9 mouse cellular contexts compared by ENCODE assay signal in genomic region chr10:75303324-75304048, GRCm38 (mm10). TPM values are rescaled to one million over a fixed set of nuclear protein-coding genes. Genes with fewer than 3 reads are reported as not detected.
A peak's percentile ranks its signal among the peaks of the same experiment; 100 is the strongest.
DNase-seq lines count a peak whose midpoint lies in the region; ATAC-seq and TF ChIP-seq lines count a peak whose summit lies in the region.
"Had no signal": no experiment of that assay in that cellular context is flagged by ENCODE, and none has a peak within 500 bp of the region (broad histone marks: within the 10 kb centered on the region; RNA-seq: fewer than 3 reads in every experiment).

No protein-coding gene starts in this region.

- H3K27ac ChIP-seq in midbrain, postnatal 0 days (ENCODE audit: low read depth, low read length) = peak overlapping the region; percentile 32; the same call in 1 of the 2 replicates
- H3K27ac ChIP-seq in midbrain, embryonic 11.5 days (ENCODE audit: low read depth, low read length) = no peak overlapping the region
- H3K27ac ChIP-seq in hindbrain, postnatal 0 days = peak overlapping the region; percentile 69; the same call in 1 of the 2 replicates

- H3K36me3 ChIP-seq in midbrain, postnatal 0 days (ENCODE audit: insufficient read depth, low read length) = peaks cover 29% of the 10 kb centered on the region
- H3K36me3 ChIP-seq in midbrain, embryonic 11.5 days (ENCODE audit: control insufficient read depth, insufficient read depth, low read length) = peaks cover 8% of the 10 kb centered on the region; the same call in 1 of the 2 replicates
- peaks cover 38% of the 10 kb centered on the region for H3K36me3 ChIP-seq in hindbrain, postnatal 0 days (ENCODE audit: insufficient read depth, low read length)

- H3K4me2 ChIP-seq in midbrain, postnatal 0 days (ENCODE audit: low read depth, low read length, poor library complexity, severe bottlenecking) = no peak overlapping the region
- no peak overlapping the region for H3K4me2 ChIP-seq in midbrain, embryonic 11.5 days
- H3K4me2 ChIP-seq in hindbrain, postnatal 0 days (ENCODE audit: low read depth, low read length) = no peak overlapping the region
- H3K4me2 ChIP-seq: liver, embryonic 15.5 days had no signal

- peak; percentile 34 for DNase-seq in midbrain, postnatal 0 days (ENCODE audit: low spot score)
- DNase-seq in midbrain, embryonic 11.5 days (ENCODE audit: low spot score, missing footprints) = no peak
- peak; percentile 62 for DNase-seq in cerebellum, adult 9-11 months
- peak; percentile 36 for DNase-seq in hindbrain, postnatal 0 days (ENCODE audit: low spot score)
- DNase-seq in naive thymus-derived CD4-positive, alpha-beta T cell, adult 2 months (ENCODE audit: low read depth) = peak; percentile 70
- no peak for DNase-seq in adrenal gland, adult 18-20 months (ENCODE audit: low spot score in 2 of 2)
- no peak for DNase-seq in kidney, postnatal 14 days

- no peaks in the 10 kb centered on the region for H3K27me3 ChIP-seq in midbrain, postnatal 0 days (ENCODE audit: insufficient read depth, low read length)
- H3K27me3 ChIP-seq in midbrain, embryonic 11.5 days (ENCODE audit: control insufficient read depth, insufficient read depth, low read length) = no peaks in the 10 kb centered on the region
- H3K27me3 ChIP-seq in hindbrain, postnatal 0 days (ENCODE audit: insufficient read depth, low read length) = no peaks in the 10 kb centered on the region
- H3K27me3 ChIP-seq: liver, embryonic 15.5 days had no signal

- 81% methylated on average over 8 of the region's 8 CpGs for WGBS in midbrain, postnatal 0 days
- 88% methylated on average over 8 of the region's 8 CpGs for WGBS in midbrain, embryonic 11.5 days
- WGBS in hindbrain, postnatal 0 days = 62% methylated on average over 8 of the region's 8 CpGs

- 0 out of 2 replicates have a peak, but pooled peaks have one; percentile 31 for ATAC-seq in midbrain, postnatal 0 days (ENCODE audit: low FRiP score)
- ATAC-seq in midbrain, embryonic 11.5 days (ENCODE audit: low FRiP score) = no peak
- peak; percentile 53 for ATAC-seq in hindbrain, postnatal 0 days
- no peak for ATAC-seq in megakaryocyte progenitor cell, adult 5-6 weeks (replicated peaks; ENCODE audit: poor library complexity)

- H3K4me1 ChIP-seq in midbrain, postnatal 0 days (ENCODE audit: insufficient read depth, low read length) = no peaks in the 10 kb centered on the region
- no peaks in the 10 kb centered on the region for H3K4me1 ChIP-seq in midbrain, embryonic 11.5 days (ENCODE audit: control insufficient read depth, insufficient read depth, low read length)
- H3K4me1 ChIP-seq in hindbrain, postnatal 0 days (ENCODE audit: insufficient read depth, low read length) = peaks cover 7% of the 10 kb centered on the region; the same call in 1 of the 2 replicates

- H3K4me3 ChIP-seq in midbrain, postnatal 0 days (ENCODE audit: low read depth, low read length) = no peak overlapping the region
- H3K4me3 ChIP-seq in midbrain, embryonic 11.5 days (ENCODE audit: low read depth, low read length) = no peak overlapping the region
- no peak overlapping the region for H3K4me3 ChIP-seq in hindbrain, postnatal 0 days (ENCODE audit: low read length)
- H3K4me3 ChIP-seq: liver, embryonic 15.5 days had no signal

- H3K9ac ChIP-seq in midbrain, postnatal 0 days (replicated peaks; ENCODE audit: low read length, poor library complexity, severe bottlenecking) = no peak overlapping the region
- H3K9ac ChIP-seq in midbrain, embryonic 11.5 days (ENCODE audit: low read length) = no peak overlapping the region
- H3K9ac ChIP-seq in hindbrain, postnatal 0 days (replicated peaks; ENCODE audit: low read length) = no peak overlapping the region
- H3K9ac ChIP-seq: liver, embryonic 15.5 days had no signal

- H3K9me3 ChIP-seq in midbrain, postnatal 0 days (ENCODE audit: low read length) = no peaks in the 10 kb centered on the region
- H3K9me3 ChIP-seq in midbrain, embryonic 11.5 days (ENCODE audit: control insufficient read depth, low read length) = no peaks in the 10 kb centered on the region
- H3K9me3 ChIP-seq in hindbrain, postnatal 0 days (ENCODE audit: low read length) = no peaks in the 10 kb centered on the region
- H3K9me3 ChIP-seq: liver, embryonic 15.5 days had no signal

- TF ChIP-seq CTCF in midbrain, postnatal 0 days (IDR thresholded peaks at IDR 0.05) = no peak
- TF ChIP-seq CTCF in hindbrain, postnatal 0 days (IDR thresholded peaks at IDR 0.05; ENCODE audit: low read depth) = no peak

RNA-seq across cellular contexts. Expression of gene Adora2a, which starts 13.2 kb away (rescaled TPM):
- total RNA-seq in midbrain, postnatal 0 days (2014; rRNA removed) = 4.3 and 11.7 TPM in 2 replicates
- 1.7 and 1.9 TPM in 2 replicates for polyA plus RNA-seq in midbrain, postnatal 0 days (2015; fragmentation: Nextera tagmentation; extraction: Ambion mirVana)
- 2.8 and 4.0 TPM in 2 replicates for polyA plus RNA-seq in midbrain, embryonic 11.5 days (2014; fragmentation: Nextera tagmentation; extraction: Ambion mirVana)
- total RNA-seq in hindbrain, postnatal 0 days (2014; rRNA removed) = 4.7 and 8.5 TPM in 2 replicates
- 1.7 TPM in 2 replicates for polyA plus RNA-seq in hindbrain, postnatal 0 days (2015; fragmentation: Nextera tagmentation; extraction: Ambion mirVana)
- 1 to 10 TPM; 1.8 to 4.3 TPM for total RNA-seq in adrenal gland, adult 18-20 months (2021)
- 0.91 and 0.93 TPM in 2 replicates for total RNA-seq in megakaryocyte progenitor cell, adult 5-6 weeks (2015)
- total RNA-seq in megakaryocyte progenitor cell, adult 5-6 weeks (2017) = 0.54 and 0.88 TPM in 2 replicates

Comparison
In these comparisons a context has a peak if more than half of its experiments do, and no peak if none do; other contexts are left out.
1. ATAC-seq: peak in midbrain, postnatal 0 days (single experiment) and hindbrain, postnatal 0 days (single experiment); none in midbrain, embryonic 11.5 days (single experiment) and megakaryocyte progenitor cell, adult 5-6 weeks (single experiment).
2. DNase-seq: peak in midbrain, postnatal 0 days (single experiment), cerebellum, adult 9-11 months (single experiment), hindbrain, postnatal 0 days (single experiment) and naive thymus-derived CD4-positive, alpha-beta T cell, adult 2 months (single experiment); none in midbrain, embryonic 11.5 days (single experiment), adrenal gland, adult 18-20 months (0 of 2) and kidney, postnatal 14 days (single experiment).